Mouse (Mus musculus) MEL (cell line): Measurements from ENCODE around the gene Diras2. TPM values are rescaled to one million over a fixed set of nuclear protein-coding genes. Genes with fewer than 3 reads are reported as not detected.

ENCODE experiments used
- DNase-seq: peaks from one replicate; pipeline ENCODE4 v3.0.0; 2011; ENCODE audit warnings: low read depth, low spot score
- H3K27ac ChIP-seq: 2 replicates; pipeline ENCODE4 v1.5.1; 2012; ENCODE audit warnings: low read depth, mild to moderate bottlenecking, control low read depth, low read length, moderate library complexity; ENCODE audit not compliant: control insufficient read depth
- H3K27me3 ChIP-seq, 2 experiments: fragments of 150-350 bp in 1 of 2; sonication (generic) in 1 of 2; 2 replicates each; pipeline ENCODE4 v1.6.1; 2012; ENCODE audit warnings: low read length in 2 of 2, mild to moderate bottlenecking in 2 of 2, improper control_type of control experiment in 1 of 2, moderate library complexity in 1 of 2; ENCODE audit not compliant: insufficient read depth in 2 of 2, control insufficient read depth in 1 of 2
- H3K36me3 ChIP-seq, 2 experiments: 2 replicates each; pipeline ENCODE4 v1.6.1; 2012 to 2014; ENCODE audit warnings: low read length in 2 of 2, improper control_type of control experiment in 1 of 2, inconsistent platforms in 1 of 2, mild to moderate bottlenecking in 1 of 2; ENCODE audit not compliant: insufficient read depth in 2 of 2, control insufficient read depth in 1 of 2
- H3K4me1 ChIP-seq, 2 experiments: fragments of 150-350 bp in 1 of 2; sonication (generic) in 1 of 2; 2 replicates each; pipeline ENCODE4 v1.6.1; 2012; ENCODE audit warnings: low read length in 2 of 2, improper control_type of control experiment in 1 of 2, mild to moderate bottlenecking in 1 of 2; ENCODE audit not compliant: insufficient read depth in 2 of 2, control insufficient read depth in 1 of 2
- H3K4me3 ChIP-seq, 2 experiments: fragments of 150-350 bp in 1 of 2; sonication (generic) in 1 of 2; 2 replicates each; pipeline ENCODE4 v1.5.1; 2012; ENCODE audit warnings: low read depth in 2 of 2, low read length in 2 of 2, mild to moderate bottlenecking in 2 of 2, moderate library complexity in 2 of 2, control low read depth in 1 of 2, improper control_type of control experiment in 1 of 2; ENCODE audit not compliant: control insufficient read depth in 1 of 2, insufficient read depth in 1 of 2
- H3K79me2 ChIP-seq: 2 replicates; pipeline ENCODE4 v1.6.1; 2012; ENCODE audit warnings: mild to moderate bottlenecking, low read length, moderate library complexity; ENCODE audit not compliant: control insufficient read depth, poor library complexity, insufficient read depth
- H3K9ac ChIP-seq: 2 replicates; pipeline ENCODE4 v1.6.1; 2012; ENCODE audit warnings: low read depth, mild to moderate bottlenecking, control low read depth, low read length, moderate library complexity; ENCODE audit not compliant: control insufficient read depth, poor library complexity, severe bottlenecking
- H3K9me3 ChIP-seq: fragments of 150-350 bp; sonication (generic); replicated peaks from 2 replicates; pipeline ENCODE4 v1.6.1; 2012; ENCODE audit warnings: mild to moderate bottlenecking, low read length, improper control_type of control experiment, moderate library complexity; ENCODE audit not compliant: insufficient read depth
- CHD1 ChIP-seq: IDR thresholded peaks from 2 replicates; pipeline ENCODE4 v1.6.1; 2012; ENCODE audit warnings: low read depth, mild to moderate bottlenecking, inconsistent platforms, low read length, improper control_type of control experiment
- CHD2 ChIP-seq: IDR thresholded peaks from 2 replicates; pipeline ENCODE4 v1.6.1; 2011; ENCODE audit warnings: low read length, improper control_type of control experiment
- GABPA ChIP-seq: IDR thresholded peaks from 2 replicates; pipeline ENCODE4 v1.6.1; 2012; ENCODE audit warnings: low read depth, mild to moderate bottlenecking, inconsistent platforms, low read length, improper control_type of control experiment, moderate library complexity
- KAT2A ChIP-seq: conservative IDR thresholded peaks from 2 replicates; pipeline ENCODE4 v1.6.1; 2012; ENCODE audit warnings: low read depth, low read length, improper control_type of control experiment, inconsistent platforms
- MAX ChIP-seq: IDR thresholded peaks from 2 replicates; pipeline ENCODE4 v1.6.1; 2011; ENCODE audit warnings: low read length, improper control_type of control experiment
- MXI1 ChIP-seq: IDR thresholded peaks from 2 replicates; pipeline ENCODE4 v1.6.1; 2011; ENCODE audit warnings: mild to moderate bottlenecking, low read depth, low read length, improper control_type of control experiment
- MYC ChIP-seq: IDR thresholded peaks from 2 replicates; pipeline ENCODE4 v1.6.1; 2011; ENCODE audit warnings: low read depth, mild to moderate bottlenecking, low read length, improper control_type of control experiment, moderate library complexity
- NRF1 ChIP-seq: IDR thresholded peaks from 2 replicates; pipeline ENCODE4 v1.6.1; 2014; ENCODE audit warnings: low read depth, mild to moderate bottlenecking, inconsistent platforms, low read length, improper control_type of control experiment, moderate library complexity; ENCODE audit not compliant: poor library complexity, insufficient read depth, severe bottlenecking
- POLR2AphosphoS5 ChIP-seq: IDR thresholded peaks from 2 replicates; pipeline ENCODE4 v1.6.1; 2012; ENCODE audit warnings: low read depth, borderline replicate concordance, mild to moderate bottlenecking, inconsistent platforms, low read length, moderate library complexity, mixed read lengths
- RAD21 ChIP-seq: IDR thresholded peaks from 2 replicates; pipeline ENCODE4 v1.6.1; 2011; ENCODE audit warnings: mild to moderate bottlenecking, low read depth, low read length, improper control_type of control experiment
- SIN3A ChIP-seq: IDR thresholded peaks from 2 replicates; pipeline ENCODE4 v1.6.1; 2012; ENCODE audit warnings: low read length, improper control_type of control experiment, inconsistent platforms
- TAL1 ChIP-seq: IDR thresholded peaks from 2 replicates; pipeline ENCODE4 v1.6.1; 2012; ENCODE audit warnings: mild to moderate bottlenecking, inconsistent platforms, low read length, moderate library complexity, mixed read lengths
- UBTF ChIP-seq: IDR thresholded peaks from 2 replicates; pipeline ENCODE4 v1.6.1; 2012; ENCODE audit warnings: low read depth, mild to moderate bottlenecking, inconsistent platforms, low read length, improper control_type of control experiment, moderate library complexity, borderline replicate concordance; ENCODE audit not compliant: insufficient read depth
- USF1 ChIP-seq: IDR thresholded peaks from 2 replicates; pipeline ENCODE4 v1.6.1; 2014; ENCODE audit warnings: low read depth, mild to moderate bottlenecking, inconsistent platforms, low read length, improper control_type of control experiment, moderate library complexity
- USF2 ChIP-seq, 2 experiments: IDR thresholded peaks; 2 replicates each; pipeline ENCODE4 v1.6.1; 2011 to 2012; ENCODE audit warnings: improper control_type of control experiment in 2 of 2, low read length in 2 of 2, borderline replicate concordance in 1 of 2, inconsistent platforms in 1 of 2, low read depth in 1 of 2, mild to moderate bottlenecking in 1 of 2; ENCODE audit not compliant: insufficient read depth in 1 of 2
- ZMIZ1 ChIP-seq: IDR thresholded peaks from 2 replicates; pipeline ENCODE4 v1.6.1; 2012; ENCODE audit warnings: low read depth, mild to moderate bottlenecking, inconsistent platforms, low read length, improper control_type of control experiment, moderate library complexity
- ZNF384 ChIP-seq: IDR thresholded peaks from 2 replicates; pipeline ENCODE4 v1.6.1; 2012; ENCODE audit warnings: low read depth, mild to moderate bottlenecking, inconsistent platforms, low read length, improper control_type of control experiment
- polyA plus RNA-seq, 2 experiments: library from polyadenylated mRNA; stranded (reverse) in 1 of 2; unstranded in 1 of 2; fragments of >175 nt in 1 of 2; fragments of >200 nt in 1 of 2; gene quantifications; 2 replicates each; pipeline versions ENCODE4 v1.2.1 to v1.2.4; 2012; ENCODE audit warnings: low replicate concordance in 2 of 2, low read depth in 1 of 2; ENCODE audit not compliant: insufficient read length in 2 of 2, insufficient read depth in 1 of 2, missing spikeins in 1 of 2
- total RNA-seq: library from RNA; depleted of rRNA; stranded (reverse); fragments of 300-350 nt; gene quantifications from 2 replicates; pipeline ENCODE4 v1.2.3, GENCODE M21; 2012

Gene Diras2
- total and polyA plus RNA-seq, 3 experiments: not detected

GRCm38 (mm10) chr13:52516561-52516960 lies 14.5 kb downstream of the Diras2 start:
- H3K9ac ChIP-seq: no peak overlapping the region
- no peaks in the 10 kb centered on the region for H3K36me3 ChIP-seq
- DNase-seq: no peak
- H3K79me2 ChIP-seq: no peaks in the 10 kb centered on the region
- H3K4me1 ChIP-seq: no peaks in the 10 kb centered on the region
- no peak overlapping the region for H3K27ac ChIP-seq
- TF ChIP-seq UBTF (no peak), KAT2A (no peak)
- H3K9me3 ChIP-seq: no peaks in the 10 kb centered on the region
- no peak overlapping the region for H3K4me3 ChIP-seq
- H3K27me3 ChIP-seq: no peaks in the 10 kb centered on the region

DNA sequence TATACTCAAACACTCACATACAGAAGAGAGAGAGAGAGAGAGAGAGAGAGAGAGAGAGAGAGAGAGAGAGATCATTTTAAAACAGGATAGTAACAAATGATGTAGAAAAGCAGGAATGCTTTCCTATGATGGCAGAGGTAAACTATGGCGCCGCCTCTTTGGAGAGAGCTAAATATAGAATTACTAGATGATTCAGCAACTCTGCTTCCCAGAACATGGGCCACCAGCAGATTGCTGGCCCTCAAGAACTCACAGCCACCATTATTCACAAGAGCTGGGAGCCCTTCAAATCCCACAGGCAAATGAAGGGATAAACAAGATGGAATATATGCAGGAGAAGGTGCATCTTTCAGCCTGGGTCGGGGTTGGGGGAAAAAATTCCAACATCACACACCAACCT lies 15.0 kb downstream of the Diras2 start:
- no peak overlapping the region for H3K27ac ChIP-seq
- TF ChIP-seq TAL1: no peak
- no peak for TF ChIP-seq ZMIZ1
- no peak for TF ChIP-seq MAX
- TF ChIP-seq GABPA: no peak
- no peak for TF ChIP-seq CHD1
- no peak for TF ChIP-seq NRF1
- no peak for TF ChIP-seq USF2 (IDR thresholded peaks at IDR 0.05; ENCODE audit: borderline replicate concordance in 1 of 2, insufficient read depth in 1 of 2, low read depth in 1 of 2, low read length in 2 of 2)
- TF ChIP-seq RAD21: no peak
- TF ChIP-seq SIN3A: no peak
- no peak for TF ChIP-seq ZNF384
- TF ChIP-seq MXI1: no peak
- TF ChIP-seq POLR2AphosphoS5: no peak
- no peak for TF ChIP-seq UBTF
- TF ChIP-seq CHD2: no peak
- TF ChIP-seq MYC: no peak
- no peaks in the 10 kb centered on the region for H3K36me3 ChIP-seq
- H3K4me3 ChIP-seq: no peak overlapping the region
- no peak overlapping the region for H3K9ac ChIP-seq
- DNase-seq: no peak
- H3K4me1 ChIP-seq: no peaks in the 10 kb centered on the region
- no peaks in the 10 kb centered on the region for H3K79me2 ChIP-seq
- H3K9me3 ChIP-seq: no peaks in the 10 kb centered on the region
- no peaks in the 10 kb centered on the region for H3K27me3 ChIP-seq

DNA sequence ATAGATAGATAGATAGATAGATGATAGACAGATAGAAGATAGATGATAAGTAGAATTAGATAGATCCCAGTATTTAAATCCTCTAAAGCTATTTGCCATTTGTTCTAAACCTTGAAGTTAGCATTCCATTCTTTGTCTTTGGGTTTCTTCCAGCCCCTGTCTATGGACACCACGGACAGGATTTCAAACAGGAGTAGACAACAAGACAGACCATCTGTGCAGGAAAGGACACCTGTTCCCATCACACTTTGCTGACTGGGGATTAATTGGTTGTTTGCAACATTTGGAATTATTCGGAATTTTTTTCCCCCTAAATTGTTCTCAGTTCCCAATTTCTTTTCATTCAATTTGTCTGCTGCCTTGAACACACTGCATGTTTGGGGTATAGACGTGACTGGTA lies 17.5 kb downstream of the Diras2 start:
- Histone ChIP-seq H3K79me2 (no peaks in the 10 kb centered on the region), H3K27me3 (no peaks in the 10 kb centered on the region), H3K9me3 (no peaks in the 10 kb centered on the region), H3K4me3 (no peak overlapping the region), H3K4me1 (no peaks in the 10 kb centered on the region), H3K27ac (no peak overlapping the region), H3K9ac (no peak overlapping the region), H3K36me3 (no peaks in the 10 kb centered on the region)
- no peak for TF ChIP-seq USF1
- DNase-seq: no peak
